Mouse (Mus musculus): ENCODE measurements around the gene Fam8a1. TPM values are rescaled to one million over a fixed set of nuclear protein-coding genes. Genes with fewer than 3 reads are reported as not detected.

Gene Fam8a1
- polyA plus RNA-seq, 1 experiment from 2014 or later = 16.1 TPM

DNA sequence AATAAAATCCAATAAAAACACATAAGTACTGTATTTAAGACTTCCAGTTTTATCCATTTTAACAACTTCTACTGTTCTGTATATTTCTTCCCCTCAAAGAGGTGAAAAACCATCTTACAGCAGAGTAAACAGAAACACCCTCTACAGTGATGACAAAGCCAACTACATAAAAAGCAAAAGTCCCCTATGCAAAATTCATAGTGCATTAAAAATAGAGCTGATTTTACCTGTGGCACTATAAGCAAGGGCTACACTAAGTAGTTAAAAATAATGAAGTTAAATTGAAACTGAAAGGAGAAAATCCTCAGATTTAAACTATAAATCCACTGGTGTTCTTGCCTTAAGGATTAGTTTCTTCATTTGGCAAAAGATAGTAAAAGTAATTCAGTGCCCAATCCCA, 51.7 kb downstream of the Fam8a1 start:
- Histone ChIP-seq H3K36me3 (no peaks in the 10 kb centered on the region), H3K27ac (replicated peaks) (no peak overlapping the region), H3K9me3 (no peaks in the 10 kb centered on the region), H3K4me1 (replicated peaks) (peaks cover 21% of the 10 kb centered on the region), H3K4me3 (no peak overlapping the region), H3K27me3 (no peaks in the 10 kb centered on the region), H3K9ac (no peak overlapping the region), H3K4me2 (no peak overlapping the region)
- ATAC-seq (ENCODE audit: low FRiP score, low read depth) = no peak

DNA sequence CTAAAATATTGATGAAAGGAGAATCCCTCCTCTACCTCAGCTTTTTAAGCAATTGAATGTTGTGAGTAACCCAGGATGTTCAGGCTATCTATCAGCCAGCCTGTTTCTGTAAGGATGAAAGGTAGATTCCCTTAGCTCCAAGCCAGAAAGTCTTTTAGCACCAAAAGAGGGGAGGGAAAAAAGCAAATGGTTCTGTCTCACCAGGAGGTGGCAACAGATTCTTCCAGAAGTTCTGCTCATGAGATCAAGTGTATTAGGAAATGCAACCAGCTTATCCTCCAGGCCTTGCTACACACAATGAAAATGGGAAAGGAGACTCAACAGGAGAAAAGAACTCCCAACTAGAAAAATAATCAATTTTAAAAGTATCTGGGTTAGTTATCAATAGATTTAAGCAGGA, 55.0 kb downstream of the Fam8a1 start:
- H3K4me1 ChIP-seq (replicated peaks) = peaks cover 23% of the 10 kb centered on the region
- no peaks in the 10 kb centered on the region for H3K36me3 ChIP-seq
- H3K4me2 ChIP-seq = no peak overlapping the region
- no peaks in the 10 kb centered on the region for H3K9me3 ChIP-seq
- no peak overlapping the region for H3K27ac ChIP-seq (replicated peaks)
- H3K9ac ChIP-seq = no peak overlapping the region
- ATAC-seq (ENCODE audit: low FRiP score, low read depth) = no peak
- H3K4me3 ChIP-seq = no peak overlapping the region
- H3K27me3 ChIP-seq = no peaks in the 10 kb centered on the region

DNA sequence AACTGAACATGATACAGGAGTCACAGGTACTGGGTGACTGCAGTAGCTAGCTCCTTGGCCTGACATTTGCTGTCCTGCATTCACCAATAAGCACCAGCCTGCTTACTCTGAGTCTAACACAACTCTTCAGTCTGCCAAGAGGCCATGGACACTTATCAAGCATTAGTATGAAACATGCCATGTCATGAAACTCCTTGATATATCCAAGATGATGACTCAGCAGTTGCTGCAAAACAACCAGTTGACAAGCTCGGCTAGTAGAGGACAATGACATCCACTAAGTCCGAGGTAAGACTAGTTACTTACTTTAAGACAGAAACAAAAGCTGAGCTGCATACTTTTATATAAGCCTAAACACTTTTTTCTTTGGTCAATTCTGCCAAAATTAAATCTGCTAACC, 55.9 kb downstream of the Fam8a1 start:
- ATAC-seq (ENCODE audit: low FRiP score, low read depth) = no peak
- WGBS = 31% methylated on average over 2 of the region's 2 CpGs
- no peak overlapping the region for H3K9ac ChIP-seq
- no peaks in the 10 kb centered on the region for H3K9me3 ChIP-seq
- no peaks in the 10 kb centered on the region for H3K36me3 ChIP-seq
- H3K4me1 ChIP-seq (replicated peaks) = peaks cover 23% of the 10 kb centered on the region
- H3K4me2 ChIP-seq = peak overlapping the region; percentile 25
- H3K27me3 ChIP-seq = no peaks in the 10 kb centered on the region
- H3K4me3 ChIP-seq = no peak overlapping the region
- H3K27ac ChIP-seq (replicated peaks) = no peak overlapping the region

DNA sequence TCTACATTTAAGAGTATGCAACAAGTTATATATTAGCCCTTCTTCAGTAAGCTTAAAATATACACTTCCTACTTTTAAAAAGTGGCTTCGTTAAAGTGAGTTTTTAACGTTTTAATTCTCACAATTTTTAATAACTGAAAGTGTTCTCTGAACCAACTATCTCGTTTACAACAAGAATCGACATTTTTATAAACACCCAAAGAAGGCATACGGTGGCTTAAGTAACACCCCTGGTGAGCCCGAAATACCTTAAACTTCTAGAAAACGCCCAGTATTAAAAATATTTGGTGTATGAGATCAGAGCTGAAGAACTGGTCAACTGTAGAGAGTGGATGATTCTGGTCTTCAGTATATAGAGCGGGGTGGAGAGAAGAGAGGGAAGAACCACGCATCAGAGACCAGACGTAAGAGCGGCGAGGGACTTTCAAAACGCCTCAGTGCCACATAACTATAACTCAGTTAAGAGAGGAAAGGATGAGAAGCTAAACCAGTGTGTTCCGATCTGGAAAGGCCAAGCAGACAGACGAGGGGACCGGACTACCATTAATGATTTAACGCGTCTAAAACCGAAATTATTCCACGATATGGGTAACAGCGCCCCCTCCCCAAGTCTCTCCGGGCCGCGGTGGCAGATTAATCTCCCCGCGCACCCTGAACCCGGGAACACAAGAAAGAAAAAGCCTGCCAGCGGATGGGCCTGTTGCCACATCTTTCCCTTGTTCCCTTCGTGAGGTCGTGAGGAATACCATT, 57.1 kb downstream of the Fam8a1 start:
- H3K9ac ChIP-seq = peak overlapping the region; percentile 75

DNA sequence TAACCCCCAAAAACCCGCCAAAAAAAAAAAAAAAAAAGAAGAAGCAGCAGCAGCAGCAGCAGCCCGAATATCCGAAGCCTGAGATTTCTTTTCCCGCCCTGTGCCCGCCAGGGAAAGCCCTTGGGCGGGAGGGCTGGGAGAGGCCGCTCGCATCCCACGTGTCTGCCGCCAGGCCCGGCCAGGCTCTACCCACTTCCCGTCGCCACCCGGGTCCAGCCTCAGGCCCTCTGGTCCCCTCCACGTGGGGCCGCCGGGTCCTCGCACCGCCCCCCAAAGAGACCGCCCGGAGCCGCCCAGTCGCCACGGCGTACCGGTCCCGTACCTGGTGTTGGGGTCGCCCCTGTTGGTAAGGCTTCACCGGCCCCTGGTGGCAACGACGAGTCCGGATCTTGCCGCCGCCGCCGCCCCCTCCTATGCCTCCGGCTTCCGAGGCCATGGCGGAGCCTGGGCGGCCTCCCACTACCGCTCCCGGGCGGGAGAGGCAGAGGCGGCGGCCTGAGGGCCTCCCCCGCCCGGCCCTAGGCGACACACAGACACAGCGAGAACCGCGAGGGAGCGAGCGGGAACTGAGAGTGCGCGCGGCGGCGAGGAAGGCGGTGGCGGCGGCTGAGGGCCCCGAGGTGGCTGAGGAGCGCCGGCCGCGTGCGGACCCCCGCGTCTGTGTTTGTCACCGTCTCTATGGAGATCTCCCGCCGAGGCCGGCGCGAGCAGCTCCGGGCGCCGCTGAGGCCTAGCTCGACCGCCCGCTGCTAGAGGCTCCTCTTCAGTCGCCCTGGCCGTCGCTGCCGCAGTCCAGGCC, 57.9 kb downstream of the Fam8a1 start:
- Histone ChIP-seq H3K36me3 (no peaks in the 10 kb centered on the region), H3K27me3 (no peaks in the 10 kb centered on the region), H3K4me1 (replicated peaks) (peaks cover 23% of the 10 kb centered on the region), H3K27ac (replicated peaks) (peak overlapping the region; percentile 89), H3K4me2 (peak overlapping the region; percentile 91), H3K9me3 (no peaks in the 10 kb centered on the region), H3K9ac (peak overlapping the region; percentile 75), H3K4me3 (peak overlapping the region; percentile 85)
- peak; percentile 86 for ATAC-seq (ENCODE audit: low FRiP score, low read depth)
- under 1% methylated on average over 68 of the region's 85 CpGs for WGBS

More for the DNA sequence above, 57.1 kb downstream of the Fam8a1 start:
- Histone ChIP-seq H3K27ac (replicated peaks) (peak overlapping the region; percentile 89), H3K9me3 (no peaks in the 10 kb centered on the region), H3K4me2 (peak overlapping the region; percentile 91), H3K36me3 (no peaks in the 10 kb centered on the region), H3K4me3 (peak overlapping the region; percentile 85), H3K4me1 (replicated peaks) (peaks cover 23% of the 10 kb centered on the region), H3K27me3 (no peaks in the 10 kb centered on the region)
- 1% methylated on average over 30 of the region's 30 CpGs for WGBS
- ATAC-seq (ENCODE audit: low FRiP score, low read depth) = no peak

Other genes starting within 250 kb of the Fam8a1 start
- 7.2 and 9.4 TPM in 2 replicates for gene Cap2, start 167.7 kb upstream of the Fam8a1 start, polyA plus RNA-seq (2015; fragmentation: Nextera tagmentation; extraction: Ambion mirVana)
- gene Nup153, start 58.4 kb downstream of the Fam8a1 start, polyA plus RNA-seq (2015; fragmentation: Nextera tagmentation; extraction: Ambion mirVana) = 18.3 and 19.9 TPM in 2 replicates